In genomic region chr9:80037997-80038383, GRCm38 (mm10) we compare ENCODE assay signal across 25 mouse cellular contexts.
"Had no signal": no experiment of that assay in that cellular context is flagged by ENCODE, and none has a peak within 500 bp of the region (broad histone marks: within the 10 kb centered on the region; RNA-seq: fewer than 3 reads in every experiment).

No protein-coding gene starts in this region.

- H3K4me1 ChIP-seq: hindbrain, embryonic 12.5 days; intestine, embryonic 15.5 days; limb, embryonic 10.5 days; limb, embryonic 12.5 days had no signal

- DNase-seq: gastrocnemius, adult 2 months; gastrocnemius, postnatal 10 days; gastrocnemius, postnatal 25 days; heart, adult 18-20 months; heart, postnatal 10 days; heart, postnatal 4 days; kidney, adult 18-20 months; kidney, adult 8-10 months; kidney, postnatal 10 days; kidney, postnatal 25 days; kidney, postnatal 4 days; liver had no signal

- H3K9ac ChIP-seq: heart, embryonic 12.5 days; hindbrain, embryonic 12.5 days; hindbrain, embryonic 14.5 days; intestine, embryonic 15.5 days; limb, embryonic 12.5 days had no signal

- H3K36me3 ChIP-seq: heart, embryonic 10.5 days; heart, embryonic 12.5 days; hindbrain, embryonic 10.5 days; hindbrain, embryonic 12.5 days; intestine, embryonic 15.5 days; limb, embryonic 10.5 days; limb, embryonic 12.5 days had no signal

- H3K27ac ChIP-seq: gastrocnemius, adult 2 months; heart, embryonic 10.5 days; hindbrain, embryonic 10.5 days; hindbrain, embryonic 12.5 days; hindbrain, embryonic 14.5 days; intestine, embryonic 15.5 days; layer of hippocampus, adult 2 months; left cerebral cortex, adult 2 months; limb, embryonic 10.5 days; limb, embryonic 12.5 days had no signal

- H3K4me2 ChIP-seq: heart, embryonic 12.5 days; hindbrain, embryonic 12.5 days; hindbrain, embryonic 14.5 days; intestine, embryonic 15.5 days; limb, embryonic 12.5 days had no signal

- ATAC-seq: hindbrain, embryonic 16.5 days; inflammation-experienced regulatory T-cells, adult 6 months; intestine, embryonic 15.5 days; intestine, postnatal 0 days had no signal

- H3K4me3 ChIP-seq: gastrocnemius, adult 2 months; heart, embryonic 10.5 days; heart, embryonic 12.5 days; hindbrain, embryonic 10.5 days; hindbrain, embryonic 12.5 days; intestine, embryonic 15.5 days; layer of hippocampus, adult 2 months; left cerebral cortex, adult 2 months; limb, embryonic 10.5 days; limb, embryonic 12.5 days had no signal

- H3K27me3 ChIP-seq: heart, embryonic 12.5 days; hindbrain, embryonic 12.5 days; intestine, embryonic 15.5 days; limb, embryonic 12.5 days had no signal

- H3K9me3 ChIP-seq: heart, embryonic 10.5 days; hindbrain, embryonic 10.5 days; hindbrain, embryonic 12.5 days; intestine, embryonic 15.5 days; limb, embryonic 10.5 days had no signal
